Mouse (Mus musculus): ENCODE measurements around the gene Kcnh4. TPM values are rescaled to one million over a fixed set of nuclear protein-coding genes. Genes with fewer than 3 reads are reported as not detected.
A peak's percentile ranks its signal among the peaks of the same experiment; 100 is the strongest.

Kcnh4 gene
- polyA plus RNA-seq, 1 experiment from 2014 or later, result 0.41 TPM

GRCm38 (mm10) chr11:100693154-100693553 is 66.6 kb downstream of the Kcnh4 start:
- H3K36me3 ChIP-seq (ENCODE audit: control insufficient read depth, insufficient read depth, low read length), result no peaks in the 10 kb centered on the region
- H3K4me2 ChIP-seq (ENCODE audit: low read length), result no peak overlapping the region
- H3K4me1 ChIP-seq (replicated peaks; ENCODE audit: control insufficient read depth, insufficient read depth, low read length), result peaks cover 7% of the 10 kb centered on the region; the same call in 1 of the 2 replicates
- peaks cover 16% of the 10 kb centered on the region for H3K27me3 ChIP-seq (replicated peaks; ENCODE audit: control insufficient read depth, insufficient read depth, low read length)
- no peak for DNase-seq (ENCODE audit: low spot score)
- no peak overlapping the region for H3K9ac ChIP-seq (ENCODE audit: low read length)
- no peak for ATAC-seq (replicated peaks; ENCODE audit: low FRiP score, low TSS enrichment, low read depth)
- WGBS, result 17% methylated on average over 5 of the region's 5 CpGs
- no peaks in the 10 kb centered on the region for H3K9me3 ChIP-seq (ENCODE audit: control insufficient read depth, low read length)
- no peak overlapping the region for H3K4me3 ChIP-seq (ENCODE audit: low read depth, low read length)
- no peak overlapping the region for H3K27ac ChIP-seq (ENCODE audit: low read depth)

DNA sequence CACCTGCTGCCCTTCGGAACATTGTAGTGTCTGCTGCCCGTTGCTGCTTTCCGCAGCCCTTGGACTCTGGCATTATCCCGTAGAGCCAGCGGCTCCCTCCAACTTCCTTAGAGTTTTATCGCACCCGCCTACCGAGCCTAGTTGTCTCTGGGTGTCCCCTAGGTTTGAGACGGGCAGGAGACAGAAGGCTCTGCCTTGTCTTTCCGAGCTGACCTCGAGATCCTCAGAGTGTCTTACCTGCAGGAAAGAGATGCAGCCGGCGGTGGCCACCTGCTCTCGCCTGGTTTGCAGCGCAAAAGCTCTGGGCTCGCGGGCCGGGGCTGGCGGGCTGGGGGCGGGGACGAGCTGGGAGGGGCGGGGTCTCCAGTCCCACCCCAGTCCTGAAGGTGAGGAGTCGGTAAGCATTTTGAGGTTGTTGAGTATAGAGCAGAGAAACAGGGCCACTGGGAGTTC is 67.6 kb downstream of the Kcnh4 start, which contains the start of gene Zfp385c:
Zfp385c (minus strand) TSS at position 292 of the 453 bp plus-strand sequence.
- DNase-seq (ENCODE audit: low spot score) (peak; percentile 67), ATAC-seq (replicated peaks; ENCODE audit: low FRiP score, low TSS enrichment, low read depth) (no peak)
- no peaks in the 10 kb centered on the region for H3K9me3 ChIP-seq (ENCODE audit: control insufficient read depth, low read length)
- 2% methylated on average over 23 of the region's 23 CpGs for WGBS
- peaks cover 16% of the 10 kb centered on the region for H3K27me3 ChIP-seq (replicated peaks; ENCODE audit: control insufficient read depth, insufficient read depth, low read length)
- 0 out of 2 replicates have a peak within 1 kb of the TSS, but pooled peaks have one; percentile 20 for H3K9ac ChIP-seq (ENCODE audit: low read length)
- H3K36me3 ChIP-seq (ENCODE audit: control insufficient read depth, insufficient read depth, low read length), result no peaks in the 10 kb centered on the region
- peak within 1 kb of the TSS; percentile 27 for H3K4me3 ChIP-seq (ENCODE audit: low read depth, low read length)
- peaks cover 7% of the 10 kb centered on the region; the same call in 1 of the 2 replicates for H3K4me1 ChIP-seq (replicated peaks; ENCODE audit: control insufficient read depth, insufficient read depth, low read length)
- peak within 1 kb of the TSS; percentile 59 for H3K4me2 ChIP-seq (ENCODE audit: low read length)
- H3K27ac ChIP-seq (ENCODE audit: low read depth), result no peak within 1 kb of the TSS

DNA sequence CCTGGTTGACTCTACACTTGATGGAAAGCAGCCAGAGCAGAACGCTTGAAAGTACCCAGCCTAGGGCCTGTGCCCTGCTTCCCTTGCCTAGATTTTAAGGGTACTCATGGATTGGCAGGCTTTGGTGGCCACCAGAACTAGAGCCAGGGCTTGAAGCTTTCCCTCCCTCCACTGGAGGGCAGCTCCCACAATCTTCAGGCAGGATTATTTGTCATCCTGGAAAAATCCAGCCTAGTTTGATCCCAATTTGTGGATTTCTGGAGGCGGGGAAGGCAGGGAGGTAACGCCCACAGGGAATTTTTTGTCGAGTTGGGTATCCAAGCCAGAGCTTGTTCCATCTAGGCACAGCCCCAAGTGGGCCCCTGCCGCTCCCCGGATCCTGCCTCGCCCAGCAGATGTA is 69.4 kb downstream of the Kcnh4 start:
- no peak for DNase-seq (ENCODE audit: low spot score)
- 70% methylated on average over 7 of the region's 7 CpGs for WGBS
- no peak overlapping the region for H3K4me2 ChIP-seq (ENCODE audit: low read length)
- H3K36me3 ChIP-seq (ENCODE audit: control insufficient read depth, insufficient read depth, low read length), result no peaks in the 10 kb centered on the region
- no peak overlapping the region for H3K4me3 ChIP-seq (ENCODE audit: low read depth, low read length)
- H3K9me3 ChIP-seq (ENCODE audit: control insufficient read depth, low read length), result no peaks in the 10 kb centered on the region
- H3K4me1 ChIP-seq (replicated peaks; ENCODE audit: control insufficient read depth, insufficient read depth, low read length), result peaks cover 7% of the 10 kb centered on the region; the same call in 1 of the 2 replicates
- H3K27ac ChIP-seq (ENCODE audit: low read depth), result no peak overlapping the region
- no peak for ATAC-seq (replicated peaks; ENCODE audit: low FRiP score, low TSS enrichment, low read depth)
- no peak overlapping the region for H3K9ac ChIP-seq (ENCODE audit: low read length)
- peaks cover 16% of the 10 kb centered on the region for H3K27me3 ChIP-seq (replicated peaks; ENCODE audit: control insufficient read depth, insufficient read depth, low read length)

Other genes with a start within 250 kb of the Kcnh4 start
- gene Acly, start 231.9 kb downstream of the Kcnh4 start, polyA plus RNA-seq (2014; fragmentation: Nextera tagmentation; extraction: Ambion mirVana), result 164 and 177 TPM in 2 replicates
- gene Ttc25, start 214.3 kb downstream of the Kcnh4 start, polyA plus RNA-seq (2014; fragmentation: Nextera tagmentation; extraction: Ambion mirVana), result 0.46 and 0.69 TPM in 2 replicates
- gene Cnp, start 185.0 kb downstream of the Kcnh4 start, polyA plus RNA-seq (2014; fragmentation: Nextera tagmentation; extraction: Ambion mirVana), result 34.7 and 39.2 TPM in 2 replicates
- gene Nkiras2, start 140.7 kb downstream of the Kcnh4 start, polyA plus RNA-seq (2014; fragmentation: Nextera tagmentation; extraction: Ambion mirVana), result 71.9 and 72.1 TPM in 2 replicates
- gene Dnajc7, start 139.8 kb downstream of the Kcnh4 start, polyA plus RNA-seq (2014; fragmentation: Nextera tagmentation; extraction: Ambion mirVana), result 61.7 and 70.5 TPM in 2 replicates
- gene Zfp385c, start 67.5 kb downstream of the Kcnh4 start, polyA plus RNA-seq (2014; fragmentation: Nextera tagmentation; extraction: Ambion mirVana), result 0.26 TPM in 1 of 2 replicates, not detected in the other
- 2.2 and 2.4 TPM in 2 replicates for gene Dhx58, start 55.7 kb downstream of the Kcnh4 start, polyA plus RNA-seq (2014; fragmentation: Nextera tagmentation; extraction: Ambion mirVana)
- gene Kat2a, start 47.5 kb downstream of the Kcnh4 start, polyA plus RNA-seq (2014; fragmentation: Nextera tagmentation; extraction: Ambion mirVana), result 55.5 and 60.0 TPM in 2 replicates
- 0.78 and 0.96 TPM in 2 replicates for gene Hspb9, start 46.1 kb downstream of the Kcnh4 start, polyA plus RNA-seq (2014; fragmentation: Nextera tagmentation; extraction: Ambion mirVana)
- 61.2 and 63.0 TPM in 2 replicates for gene Rab5c, start 21.7 kb downstream of the Kcnh4 start, polyA plus RNA-seq (2014; fragmentation: Nextera tagmentation; extraction: Ambion mirVana)
- gene Hcrt, start 3.0 kb upstream of the Kcnh4 start, polyA plus RNA-seq (2014; fragmentation: Nextera tagmentation; extraction: Ambion mirVana), result not detected in 2 replicates
- 3.5 and 3.6 TPM in 2 replicates for gene Ghdc, start 11.0 kb upstream of the Kcnh4 start, polyA plus RNA-seq (2014; fragmentation: Nextera tagmentation; extraction: Ambion mirVana)
- 27.0 and 27.8 TPM in 2 replicates for gene Stat5b, start 90.8 kb upstream of the Kcnh4 start, polyA plus RNA-seq (2014; fragmentation: Nextera tagmentation; extraction: Ambion mirVana)
- gene Stat5a, start 99.4 kb upstream of the Kcnh4 start, polyA plus RNA-seq (2014; fragmentation: Nextera tagmentation; extraction: Ambion mirVana), result 5.3 and 5.5 TPM in 2 replicates
- gene Stat3, start 179.6 kb upstream of the Kcnh4 start, polyA plus RNA-seq (2014; fragmentation: Nextera tagmentation; extraction: Ambion mirVana), result 36.6 and 42.9 TPM in 2 replicates
- gene Cavin1, start 210.9 kb upstream of the Kcnh4 start, polyA plus RNA-seq (2014; fragmentation: Nextera tagmentation; extraction: Ambion mirVana), result 99.3 and 102 TPM in 2 replicates
- gene Atp6v0a1, start 249.5 kb upstream of the Kcnh4 start, polyA plus RNA-seq (2014; fragmentation: Nextera tagmentation; extraction: Ambion mirVana), result 30.6 and 32.5 TPM in 2 replicates